Mouse (Mus musculus) granulocyte monocyte progenitor cell, adult 5-6 weeks (primary cell): ENCODE measurements around the gene Stox2. TPM values are rescaled to one million over a fixed set of nuclear protein-coding genes. Genes with fewer than 3 reads are reported as not detected.

Experiments
- ATAC-seq: replicated peaks from 2 replicates; pipeline ENCODE4 v1.8.0; 2016; ENCODE audit warnings: mild to moderate bottlenecking, moderate TSS enrichment, inconsistent platforms; ENCODE audit not compliant: poor library complexity, severe bottlenecking
- total RNA-seq, 2 experiments: library from RNA; stranded (forward) in 1 of 2; stranded (reverse) in 1 of 2; fragments of 200-712, 200-1000 nt in 1 of 2; fragments of >200 nt in 1 of 2; fragmentation: Nextera tagmentation in 1 of 2; gene quantifications; 2 replicates each; pipeline ENCODE4 v1.2.3; 2014 to 2017

Stox2 gene
- total RNA-seq, 2 experiments from 2014 or later: 1.0 to 2.4 TPM

DNA sequence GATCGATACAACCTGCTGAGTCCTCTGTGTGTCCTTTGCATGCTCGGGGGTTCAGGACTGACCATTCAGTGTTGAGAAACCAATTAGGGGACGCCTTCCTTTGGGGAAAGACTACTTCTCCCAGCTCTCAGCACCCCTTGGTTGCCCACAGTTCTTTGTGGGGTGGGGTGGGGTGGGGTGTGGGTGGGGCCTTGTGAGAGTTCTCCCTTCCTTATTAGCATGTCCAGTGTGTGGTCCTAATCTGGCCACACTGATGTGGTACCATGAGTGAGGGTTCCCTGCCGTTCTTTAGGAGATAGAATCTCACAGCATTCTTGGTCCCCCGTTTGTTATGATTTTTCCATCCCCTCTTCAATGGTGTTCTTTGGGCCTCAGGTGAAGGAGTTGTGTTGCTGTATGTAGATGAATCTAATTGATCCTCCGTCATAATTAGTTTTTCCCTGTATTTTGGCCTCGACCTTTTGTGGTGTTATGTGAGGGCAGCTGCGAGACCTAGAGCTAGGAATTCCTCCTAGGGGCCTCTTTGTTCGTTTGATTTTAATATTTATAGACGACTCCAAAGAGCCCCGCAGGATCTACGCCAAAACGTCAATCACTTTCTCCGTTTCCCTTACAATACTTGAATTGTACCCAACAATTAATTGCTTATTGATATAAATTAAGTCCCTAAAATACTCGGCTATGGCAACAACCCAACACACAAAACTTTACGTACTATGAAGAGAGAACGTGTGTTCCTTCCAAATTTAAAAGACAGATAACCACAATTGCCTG lies 182.9 kb downstream of the Stox2 start:
- ATAC-seq: no peak

GRCm38 (mm10) chr8:47260751-47261474 lies 185.2 kb downstream of the Stox2 start:
- ATAC-seq: no peak

DNA sequence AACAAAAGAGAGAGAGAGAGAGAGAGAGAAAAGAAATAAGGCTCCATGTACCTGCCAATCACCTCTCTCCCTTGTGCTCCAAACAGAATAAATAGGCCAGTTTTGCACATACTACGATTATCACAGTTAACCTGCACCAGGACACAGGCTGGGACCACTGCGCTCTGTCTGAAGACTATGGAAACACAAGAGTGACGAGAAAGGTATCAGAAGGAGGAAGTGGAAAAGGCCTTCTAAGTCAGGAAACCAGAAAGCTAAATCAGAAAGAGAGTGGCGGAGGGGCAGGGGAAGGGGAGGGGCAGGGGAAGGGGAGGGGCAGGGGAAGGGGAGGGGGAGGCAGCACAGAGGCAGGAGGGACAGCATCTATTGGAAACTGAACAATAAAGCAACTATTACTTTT lies 195.3 kb downstream of the Stox2 start:
- peak; percentile 66 for ATAC-seq

DNA sequence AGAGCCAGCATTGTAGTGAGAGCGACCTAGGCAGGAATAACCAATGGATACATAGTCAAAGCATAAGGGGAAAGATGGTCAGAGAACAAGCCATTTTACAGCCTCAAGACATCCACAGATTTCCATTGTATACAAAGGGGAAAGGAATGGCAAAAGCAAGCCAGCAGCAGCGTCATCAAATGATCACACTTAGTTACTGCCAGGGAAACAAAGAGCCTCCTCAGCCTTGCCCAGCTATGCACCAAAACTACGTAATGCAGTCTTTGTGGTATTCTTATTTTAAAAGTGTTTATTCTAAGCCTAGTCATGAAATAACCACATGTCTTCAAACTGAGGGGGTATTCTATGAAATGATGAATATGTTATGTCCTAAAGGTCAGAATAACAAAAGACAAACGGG lies 201.0 kb downstream of the Stox2 start:
- no peak for ATAC-seq

GRCm38 (mm10) chr8:47244202-47244601 lies 202.0 kb downstream of the Stox2 start:
- no peak for ATAC-seq

- no peak for ATAC-seq
Observed at GRCm38 (mm10) chr8:47243631-47244030, 202.5 kb downstream of the Stox2 start.

GRCm38 (mm10) chr8:47243016-47243630 lies 203.0 kb downstream of the Stox2 start:
- peak; percentile 84 for ATAC-seq

DNA sequence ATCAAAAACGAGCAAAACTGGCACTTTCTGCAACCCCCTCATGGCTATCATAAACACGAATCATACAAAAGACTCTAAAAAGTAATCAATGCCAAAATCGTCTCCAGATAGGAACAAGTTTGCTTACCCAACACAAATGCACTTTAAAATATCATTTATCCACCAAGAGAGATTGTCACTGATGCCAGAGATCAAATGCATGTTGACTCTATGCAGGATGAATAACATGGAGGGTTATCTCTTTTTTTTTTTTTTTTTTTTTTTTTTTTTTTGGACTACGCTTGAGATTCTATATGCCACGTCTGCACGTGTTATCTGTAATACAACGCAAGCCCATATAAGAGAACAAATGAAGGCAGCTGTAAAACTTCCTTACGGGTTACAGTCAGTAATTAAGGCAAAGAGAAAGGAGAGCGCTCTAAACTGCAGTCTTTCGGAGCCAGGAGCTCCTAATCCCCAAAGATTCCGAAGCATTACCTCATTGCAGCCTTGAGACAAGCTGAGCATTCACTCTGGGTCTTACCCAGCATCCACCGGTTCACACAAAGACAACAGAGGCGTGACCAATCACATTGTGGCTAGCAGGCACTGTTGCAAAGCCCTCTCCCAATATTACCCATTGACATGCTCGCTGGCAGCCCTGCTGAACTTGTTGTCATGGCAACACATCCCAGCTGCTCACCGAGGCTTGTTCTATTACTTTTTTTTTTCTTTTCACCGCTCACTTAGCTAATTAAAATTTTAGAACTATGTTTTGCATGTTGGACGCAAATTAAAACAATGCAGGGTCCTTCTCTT lies 203.8 kb downstream of the Stox2 start:
- peak; percentile 96 for ATAC-seq

DNA sequence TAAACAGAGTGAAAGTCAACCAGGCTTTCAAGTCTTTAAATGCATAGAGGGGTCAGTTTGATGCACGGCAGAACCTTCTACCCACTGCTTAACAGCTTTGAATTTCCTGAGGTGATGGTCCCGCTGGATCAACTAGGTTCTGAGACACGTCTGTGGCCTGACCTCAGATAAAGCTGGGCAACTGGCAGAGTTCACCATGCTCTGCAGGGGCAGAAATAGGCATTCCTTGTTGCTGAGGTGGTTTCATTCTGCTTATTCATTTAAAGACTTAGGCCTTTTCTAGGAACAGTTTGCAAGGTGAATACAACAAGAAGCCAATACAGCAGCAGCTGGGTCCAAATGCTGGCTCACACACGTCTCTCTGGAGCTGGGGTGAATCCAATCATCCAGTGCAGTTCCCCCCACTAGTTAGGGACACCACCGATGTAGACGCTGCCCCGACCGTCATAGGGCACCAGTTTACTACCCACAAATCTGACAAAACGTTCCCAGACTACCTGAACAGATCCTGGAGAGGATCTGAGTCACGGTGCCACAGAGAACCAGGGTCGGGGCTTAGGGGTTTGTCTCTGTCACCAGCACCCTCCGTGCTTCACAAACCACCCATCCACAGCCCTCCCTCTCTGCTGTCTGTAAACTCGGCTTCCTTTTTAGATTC lies 204.6 kb downstream of the Stox2 start:
- ATAC-seq: no peak

DNA sequence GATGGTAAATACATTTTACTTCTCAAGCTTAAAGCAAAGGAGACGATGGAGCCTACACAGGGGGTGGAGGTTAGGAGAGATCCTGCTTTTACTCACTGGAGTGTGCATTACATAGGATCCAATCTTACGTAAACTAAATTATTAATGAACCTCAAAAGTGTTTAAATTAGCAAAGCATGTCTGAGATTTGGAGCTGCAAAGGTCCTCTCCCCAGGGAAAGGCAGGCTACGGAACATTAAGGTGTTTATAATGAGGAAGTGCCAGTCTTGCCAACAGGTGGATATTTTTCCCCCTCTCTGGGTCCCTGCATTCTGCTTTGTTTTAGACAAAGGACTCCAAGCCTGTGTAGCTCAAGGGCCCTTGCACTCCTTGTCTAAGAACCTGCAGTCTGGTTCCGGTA lies 205.3 kb downstream of the Stox2 start:
- no peak for ATAC-seq

GRCm38 (mm10) chr8:47240266-47240665 lies 205.9 kb downstream of the Stox2 start:
- no peak for ATAC-seq

DNA sequence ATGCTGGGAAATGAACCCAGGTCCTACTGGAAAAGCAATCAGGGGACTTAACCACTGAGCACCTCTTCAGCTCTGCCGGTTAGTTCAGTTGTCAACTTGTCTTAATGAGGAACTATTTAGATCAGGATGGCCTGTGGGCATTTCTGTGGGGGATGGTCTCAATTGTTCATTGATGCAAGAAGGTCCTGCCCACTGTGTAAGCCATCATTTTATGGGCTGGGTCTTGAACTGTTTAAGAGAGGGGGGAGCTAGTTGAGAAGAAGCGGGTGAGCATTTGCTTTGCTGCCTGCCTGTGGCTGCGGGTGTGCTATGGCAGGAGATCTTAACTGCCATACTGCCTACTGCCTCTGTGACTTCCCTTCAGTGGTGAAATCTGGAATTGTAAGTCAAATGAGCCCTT lies 214.1 kb downstream of the Stox2 start:
- ATAC-seq: peak; percentile 40; the same call in 1 of the 2 replicates

DNA sequence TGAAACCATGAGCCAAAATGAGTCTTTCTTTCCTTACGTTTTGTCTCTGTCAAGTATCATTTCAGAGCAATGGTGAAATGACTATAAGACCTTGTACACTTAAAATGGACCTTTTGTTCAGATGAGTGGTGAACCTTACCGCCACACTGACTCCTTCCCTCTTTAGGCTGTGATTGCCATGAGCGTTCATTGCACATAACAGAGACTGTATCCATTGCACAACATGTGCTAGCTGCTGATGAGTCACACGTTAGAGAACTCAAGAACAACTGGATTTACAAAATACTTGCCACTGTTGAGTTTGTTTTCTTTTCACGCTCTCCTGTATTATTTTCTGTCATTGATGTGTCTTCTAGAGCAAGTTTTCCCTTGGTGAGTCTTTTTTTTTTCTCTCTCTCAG lies 216.1 kb downstream of the Stox2 start:
- peak; percentile 95 for ATAC-seq

DNA sequence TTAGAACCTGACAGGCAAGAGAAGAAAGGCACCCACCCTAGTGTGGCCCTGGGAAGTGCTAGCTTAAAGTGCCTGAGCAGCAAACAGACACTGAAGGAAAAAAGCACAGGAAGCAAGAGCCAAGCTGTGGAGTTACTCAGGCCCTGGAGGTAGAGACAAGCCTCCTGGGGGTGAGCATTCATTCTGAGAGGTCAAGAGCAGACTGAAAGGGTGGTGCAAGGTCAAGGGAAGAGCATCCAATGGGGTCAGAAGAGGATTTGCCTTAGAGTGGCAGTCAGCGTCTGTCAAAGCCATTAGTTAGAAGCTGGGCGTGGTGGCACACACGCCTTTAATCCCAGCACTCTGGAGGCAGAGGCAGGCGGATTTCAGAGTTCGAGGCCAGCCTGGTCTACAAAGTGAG lies 224.3 kb downstream of the Stox2 start:
- no peak for ATAC-seq

GRCm38 (mm10) chr8:47221191-47221590 lies 225.0 kb downstream of the Stox2 start:
- ATAC-seq: no peak

DNA sequence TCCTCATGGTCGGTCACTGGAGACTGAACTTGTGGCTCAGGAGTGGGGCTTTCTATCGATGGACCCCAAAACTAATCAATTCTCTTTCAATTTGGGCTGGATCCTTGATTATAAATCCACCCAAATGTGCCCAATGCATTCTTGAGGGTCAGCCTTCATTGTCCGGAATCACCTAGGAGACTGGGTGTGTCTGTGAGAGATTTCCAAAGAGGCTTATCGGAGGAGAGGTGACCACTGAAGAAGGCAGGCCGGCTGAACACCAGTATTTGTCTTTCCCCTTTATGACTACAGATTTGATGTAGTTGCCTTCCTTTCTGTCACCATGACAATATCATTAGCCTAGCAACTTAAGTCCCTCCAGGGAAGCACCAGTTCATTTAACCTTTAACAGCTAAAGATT lies 225.8 kb downstream of the Stox2 start:
- ATAC-seq: no peak

GRCm38 (mm10) chr8:47218536-47218935 lies 227.6 kb downstream of the Stox2 start:
- ATAC-seq: no peak

- no peak for ATAC-seq
Observed at GRCm38 (mm10) chr8:47218021-47218420, 228.1 kb downstream of the Stox2 start.

GRCm38 (mm10) chr8:47212124-47212523 lies 234.0 kb downstream of the Stox2 start:
- no peak for ATAC-seq

DNA sequence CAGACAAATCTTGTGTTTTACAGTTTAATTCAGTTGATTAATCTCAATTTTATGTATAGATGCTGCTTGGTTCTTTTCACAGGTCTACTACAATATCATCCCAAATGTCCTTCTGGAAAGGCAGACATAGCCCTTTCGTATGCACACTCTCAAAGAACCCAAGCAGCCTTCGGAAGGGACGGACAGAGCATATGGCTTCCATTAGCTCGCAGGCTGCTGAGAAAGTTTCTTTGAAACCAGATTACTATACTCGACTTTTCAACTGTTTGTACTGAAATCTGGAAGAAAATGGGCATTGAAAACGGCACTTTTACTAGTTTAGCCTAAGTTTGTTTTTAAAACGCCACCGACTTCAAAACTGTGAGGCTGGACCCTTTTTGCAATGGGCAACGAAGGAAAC lies 234.9 kb downstream of the Stox2 start:
- ATAC-seq: no peak
